Mouse (Mus musculus): ENCODE measurements at regions not wholly inside any gene's neighbourhood (a gene's known extent, or its start where the extent isn't known, plus 50 kb on each side); places are given as distances from the start of the nearest gene placed in this dataset.

- H3K4me1 ChIP-seq (ENCODE audit: control insufficient read depth, insufficient read depth, low read length) = peaks cover 8% of the 10 kb centered on the region; the same call in 1 of the 2 replicates
- H3K9ac ChIP-seq (ENCODE audit: low read depth, low read length) = no peak overlapping the region
- no peak overlapping the region for H3K4me3 ChIP-seq (ENCODE audit: low read depth, low read length)
- ATAC-seq = no peak
- 68% methylated on average over 8 of the region's 8 CpGs for WGBS
- H3K9me3 ChIP-seq (replicated peaks; ENCODE audit: control insufficient read depth, low read length, poor library complexity, severe bottlenecking) = no peaks in the 10 kb centered on the region
- H3K27me3 ChIP-seq (ENCODE audit: control insufficient read depth, insufficient read depth, low read depth, low read length) = no peaks in the 10 kb centered on the region
- H3K36me3 ChIP-seq (ENCODE audit: control insufficient read depth, insufficient read depth, low read length) = no peaks in the 10 kb centered on the region
- no peak overlapping the region for H3K27ac ChIP-seq (ENCODE audit: low read length)
- H3K4me2 ChIP-seq (ENCODE audit: low read length) = no peak overlapping the region
Observed at GRCm38 (mm10) chr2:169161651-169162050, 206.3 kb upstream of the Zfp64 start.

GRCm38 (mm10) chr2:169158760-169159159 lies 203.4 kb upstream of the Zfp64 start:
- H3K4me1 ChIP-seq (ENCODE audit: control insufficient read depth, insufficient read depth, low read length) = peaks cover 21% of the 10 kb centered on the region
- H3K27ac ChIP-seq (ENCODE audit: low read length) = peak overlapping the region; percentile 39; the same call in 1 of the 2 replicates
- ATAC-seq = no peak

GRCm38 (mm10) chr2:169158005-169158673 lies 202.8 kb upstream of the Zfp64 start:
- H3K9ac ChIP-seq (ENCODE audit: low read depth, low read length) = no peak overlapping the region
- H3K4me1 ChIP-seq (ENCODE audit: control insufficient read depth, insufficient read depth, low read length) = peaks cover 21% of the 10 kb centered on the region
- H3K9me3 ChIP-seq (replicated peaks; ENCODE audit: control insufficient read depth, low read length, poor library complexity, severe bottlenecking) = no peaks in the 10 kb centered on the region
- peak overlapping the region; percentile 46 for H3K4me2 ChIP-seq (ENCODE audit: low read length)
- peak overlapping the region; percentile 57 for H3K27ac ChIP-seq (ENCODE audit: low read length)
- 49% methylated on average over 17 of the region's 17 CpGs for WGBS
- ATAC-seq = peak; percentile 45; the same call in 1 of the 2 replicates
- peak overlapping the region; percentile 12; the same call in 1 of the 2 replicates for H3K4me3 ChIP-seq (ENCODE audit: low read depth, low read length)
- H3K36me3 ChIP-seq (ENCODE audit: control insufficient read depth, insufficient read depth, low read length) = no peaks in the 10 kb centered on the region
- no peaks in the 10 kb centered on the region for H3K27me3 ChIP-seq (ENCODE audit: control insufficient read depth, insufficient read depth, low read depth, low read length)

More at GRCm38 (mm10) chr2:169158760-169159159, 203.4 kb upstream of the Zfp64 start:
- 0 out of 2 replicates have a peak overlapping the region, but pooled peaks have one; percentile 18 for H3K9ac ChIP-seq (ENCODE audit: low read depth, low read length)
- peak overlapping the region; percentile 12; the same call in 1 of the 2 replicates for H3K4me3 ChIP-seq (ENCODE audit: low read depth, low read length)
- 16% methylated on average over 11 of the region's 11 CpGs for WGBS
- no peaks in the 10 kb centered on the region for H3K36me3 ChIP-seq (ENCODE audit: control insufficient read depth, insufficient read depth, low read length)
- peak overlapping the region; percentile 46 for H3K4me2 ChIP-seq (ENCODE audit: low read length)
- H3K9me3 ChIP-seq (replicated peaks; ENCODE audit: control insufficient read depth, low read length, poor library complexity, severe bottlenecking) = no peaks in the 10 kb centered on the region
- H3K27me3 ChIP-seq (ENCODE audit: control insufficient read depth, insufficient read depth, low read depth, low read length) = no peaks in the 10 kb centered on the region

- WGBS = 68% methylated on average over 8 of the region's 8 CpGs
- Histone ChIP-seq H3K27me3 (ENCODE audit: control insufficient read depth, insufficient read depth, low read depth, low read length) (no peaks in the 10 kb centered on the region), H3K9me3 (replicated peaks; ENCODE audit: control insufficient read depth, low read length, poor library complexity, severe bottlenecking) (no peaks in the 10 kb centered on the region), H3K4me1 (ENCODE audit: control insufficient read depth, insufficient read depth, low read length) (peaks cover 21% of the 10 kb centered on the region), H3K4me3 (ENCODE audit: low read depth, low read length) (no peak overlapping the region), H3K9ac (ENCODE audit: low read depth, low read length) (no peak overlapping the region), H3K36me3 (ENCODE audit: control insufficient read depth, insufficient read depth, low read length) (no peaks in the 10 kb centered on the region), H3K27ac (ENCODE audit: low read length) (no peak overlapping the region), H3K4me2 (ENCODE audit: low read length) (no peak overlapping the region)
- no peak for ATAC-seq
Observed at GRCm38 (mm10) chr2:169156908-169157307, 201.5 kb upstream of the Zfp64 start.

- no peak overlapping the region for H3K4me3 ChIP-seq (ENCODE audit: low read depth, low read length)
- 58% methylated on average over 12 of the region's 12 CpGs for WGBS
- H3K9ac ChIP-seq (ENCODE audit: low read depth, low read length) = no peak overlapping the region
- no peak overlapping the region for H3K27ac ChIP-seq (ENCODE audit: low read length)
- H3K27me3 ChIP-seq (ENCODE audit: control insufficient read depth, insufficient read depth, low read depth, low read length) = no peaks in the 10 kb centered on the region
- ATAC-seq = no peak
- H3K9me3 ChIP-seq (replicated peaks; ENCODE audit: control insufficient read depth, low read length, poor library complexity, severe bottlenecking) = no peaks in the 10 kb centered on the region
- 0 out of 2 replicates have a peak overlapping the region, but pooled peaks have one; percentile 2 for H3K4me2 ChIP-seq (ENCODE audit: low read length)
- H3K36me3 ChIP-seq (ENCODE audit: control insufficient read depth, insufficient read depth, low read length) = no peaks in the 10 kb centered on the region
- peaks cover 21% of the 10 kb centered on the region for H3K4me1 ChIP-seq (ENCODE audit: control insufficient read depth, insufficient read depth, low read length)
Observed at GRCm38 (mm10) chr2:169154881-169155280, 199.5 kb upstream of the Zfp64 start.

GRCm38 (mm10) chr2:169147655-169148054 lies 192.3 kb upstream of the Zfp64 start:
- no peak for ATAC-seq
- Histone ChIP-seq H3K9me3 (replicated peaks; ENCODE audit: control insufficient read depth, low read length, poor library complexity, severe bottlenecking) (no peaks in the 10 kb centered on the region), H3K27ac (ENCODE audit: low read length) (no peak overlapping the region), H3K9ac (ENCODE audit: low read depth, low read length) (no peak overlapping the region), H3K27me3 (ENCODE audit: control insufficient read depth, insufficient read depth, low read depth, low read length) (no peaks in the 10 kb centered on the region), H3K36me3 (ENCODE audit: control insufficient read depth, insufficient read depth, low read length) (no peaks in the 10 kb centered on the region), H3K4me3 (ENCODE audit: low read depth, low read length) (no peak overlapping the region), H3K4me2 (ENCODE audit: low read length) (no peak overlapping the region), H3K4me1 (ENCODE audit: control insufficient read depth, insufficient read depth, low read length) (no peaks in the 10 kb centered on the region)
- 88% methylated on average over 7 of the region's 7 CpGs for WGBS

GRCm38 (mm10) chr2:169142224-169142623 lies 186.8 kb upstream of the Zfp64 start:
- Histone ChIP-seq H3K4me2 (ENCODE audit: low read length) (no peak overlapping the region), H3K9ac (ENCODE audit: low read depth, low read length) (no peak overlapping the region), H3K27me3 (ENCODE audit: control insufficient read depth, insufficient read depth, low read depth, low read length) (no peaks in the 10 kb centered on the region), H3K27ac (ENCODE audit: low read length) (no peak overlapping the region), H3K9me3 (replicated peaks; ENCODE audit: control insufficient read depth, low read length, poor library complexity, severe bottlenecking) (no peaks in the 10 kb centered on the region), H3K4me3 (ENCODE audit: low read depth, low read length) (no peak overlapping the region), H3K36me3 (ENCODE audit: control insufficient read depth, insufficient read depth, low read length) (no peaks in the 10 kb centered on the region), H3K4me1 (ENCODE audit: control insufficient read depth, insufficient read depth, low read length) (no peaks in the 10 kb centered on the region)
- no peak for ATAC-seq
- WGBS = 90% methylated on average over 8 of the region's 8 CpGs

GRCm38 (mm10) chr2:169133855-169134254 lies 178.5 kb upstream of the Zfp64 start:
- H3K9me3 ChIP-seq (replicated peaks; ENCODE audit: control insufficient read depth, low read length, poor library complexity, severe bottlenecking) = no peaks in the 10 kb centered on the region
- H3K4me1 ChIP-seq (ENCODE audit: control insufficient read depth, insufficient read depth, low read length) = peaks cover 10% of the 10 kb centered on the region
- ATAC-seq = 0 out of 2 replicates have a peak, but pooled peaks have one; percentile 45
- H3K27me3 ChIP-seq (ENCODE audit: control insufficient read depth, insufficient read depth, low read depth, low read length) = no peaks in the 10 kb centered on the region
- H3K4me3 ChIP-seq (ENCODE audit: low read depth, low read length) = no peak overlapping the region
- H3K4me2 ChIP-seq (ENCODE audit: low read length) = no peak overlapping the region; the same call in 1 of the 2 replicates
- H3K9ac ChIP-seq (ENCODE audit: low read depth, low read length) = no peak overlapping the region
- no peaks in the 10 kb centered on the region for H3K36me3 ChIP-seq (ENCODE audit: control insufficient read depth, insufficient read depth, low read length)
- 39% methylated on average over 15 of the region's 15 CpGs for WGBS
- peak overlapping the region; percentile 6; the same call in 1 of the 2 replicates for H3K27ac ChIP-seq (ENCODE audit: low read length)

- H3K9me3 ChIP-seq (replicated peaks; ENCODE audit: control insufficient read depth, low read length, poor library complexity, severe bottlenecking) = no peaks in the 10 kb centered on the region; the same call in 1 of the 2 replicates
- H3K4me3 ChIP-seq (ENCODE audit: low read depth, low read length) = no peak overlapping the region
- ATAC-seq = no peak
- WGBS = 87% methylated on average over 10 of the region's 10 CpGs
- H3K36me3 ChIP-seq (ENCODE audit: control insufficient read depth, insufficient read depth, low read length) = no peaks in the 10 kb centered on the region
- no peak overlapping the region for H3K4me2 ChIP-seq (ENCODE audit: low read length)
- H3K9ac ChIP-seq (ENCODE audit: low read depth, low read length) = no peak overlapping the region
- H3K27ac ChIP-seq (ENCODE audit: low read length) = no peak overlapping the region
- H3K4me1 ChIP-seq (ENCODE audit: control insufficient read depth, insufficient read depth, low read length) = no peaks in the 10 kb centered on the region
- no peaks in the 10 kb centered on the region for H3K27me3 ChIP-seq (ENCODE audit: control insufficient read depth, insufficient read depth, low read depth, low read length)
Observed at GRCm38 (mm10) chr2:169125476-169125875, 170.1 kb upstream of the Zfp64 start.

Measured in midbrain, embryonic 16.5 days (tissue).